Mouse (Mus musculus) myocyte (in vitro differentiated cells): ENCODE measurements around the gene Zmym6. TPM values are rescaled to one million over a fixed set of nuclear protein-coding genes. Genes with fewer than 3 reads are reported as not detected.

Experiments used
- H3K27me3 ChIP-seq: one replicate; pipeline ENCODE4 v1.6.1; 2011; ENCODE audit not compliant: control insufficient read depth, insufficient read depth, insufficient read length
- H3K36me3 ChIP-seq: one replicate; pipeline ENCODE4 v1.6.1; 2011; ENCODE audit not compliant: control insufficient read depth, insufficient read depth
- H3K4me2 ChIP-seq: one replicate; pipeline ENCODE4 v1.6.1; 2011; ENCODE audit warnings: low read depth, control low read depth
- H3K4me3 ChIP-seq: one replicate; pipeline ENCODE4 v1.5.1; 2011; ENCODE audit warnings: mild to moderate bottlenecking, control low read depth, moderate library complexity
- H3K79me2 ChIP-seq: one replicate; pipeline ENCODE4 v1.6.1; 2011; ENCODE audit not compliant: control insufficient read depth, insufficient read depth
- H3ac ChIP-seq: one replicate; pipeline ENCODE4 v1.6.1; 2011; ENCODE audit not compliant: control insufficient read depth, insufficient read length
- CEBPB ChIP-seq: IDR thresholded peaks from 2 replicates; pipeline ENCODE4 v1.6.1; 2011; ENCODE audit warnings: mild to moderate bottlenecking, moderate library complexity; ENCODE audit not compliant: poor library complexity, insufficient read depth, severe bottlenecking
- E2F4 ChIP-seq: IDR thresholded peaks from one replicate; pipeline ENCODE4 v1.6.1; 2011; ENCODE audit warnings: mild to moderate bottlenecking, control low read depth, moderate library complexity; ENCODE audit not compliant: insufficient read depth
- MAX ChIP-seq: IDR thresholded peaks from one replicate; pipeline ENCODE4 v1.6.1; 2011; ENCODE audit warnings: low read depth, mild to moderate bottlenecking, control low read depth
- MYOD1 ChIP-seq, 3 experiments: IDR thresholded peaks; one replicate each; pipeline ENCODE4 v1.6.1; 2011; ENCODE audit warnings: control low read depth in 2 of 3, low read depth in 2 of 3, mild to moderate bottlenecking in 2 of 3, moderate library complexity in 1 of 3; ENCODE audit not compliant: insufficient read length in 2 of 3, control insufficient read depth in 1 of 3
- MYOG ChIP-seq, 3 experiments: IDR thresholded peaks; one replicate each; pipeline ENCODE4 v1.6.1; 2011; ENCODE audit warnings: control low read depth in 2 of 3, low read depth in 2 of 3, mild to moderate bottlenecking in 2 of 3; ENCODE audit not compliant: insufficient read length in 2 of 3, control insufficient read depth in 1 of 3, insufficient read depth in 1 of 3
- POLR2A ChIP-seq: IDR thresholded peaks from one replicate; pipeline ENCODE4 v1.6.1; 2011; ENCODE audit warnings: low read depth, mild to moderate bottlenecking, control low read depth, moderate library complexity; ENCODE audit not compliant: insufficient read length
- POLR2AphosphoS2 ChIP-seq: IDR thresholded peaks from one replicate; pipeline ENCODE4 v1.6.1; 2011; ENCODE audit warnings: low read depth, control low read depth; ENCODE audit not compliant: insufficient read length
- REST ChIP-seq: IDR thresholded peaks from one replicate; pipeline ENCODE4 v1.6.1; 2011; ENCODE audit warnings: mild to moderate bottlenecking, control low read depth, moderate library complexity; ENCODE audit not compliant: insufficient read depth, insufficient read length
- SRF ChIP-seq: IDR thresholded peaks from one replicate; pipeline ENCODE4 v1.6.1; 2011; ENCODE audit warnings: low read depth; ENCODE audit not compliant: control insufficient read depth, insufficient read length
- TCF12 ChIP-seq: IDR thresholded peaks from one replicate; pipeline ENCODE4 v1.6.1; 2011; ENCODE audit warnings: mild to moderate bottlenecking, control low read depth; ENCODE audit not compliant: poor library complexity, insufficient read depth, severe bottlenecking
- TCF3 ChIP-seq: IDR thresholded peaks from one replicate; pipeline ENCODE4 v1.6.1; 2011; ENCODE audit warnings: low read depth, control low read depth; ENCODE audit not compliant: insufficient read length
- USF1 ChIP-seq: IDR thresholded peaks from one replicate; pipeline ENCODE4 v1.6.1; 2011; ENCODE audit warnings: low read depth, mild to moderate bottlenecking, control low read depth, moderate library complexity
- polyA plus RNA-seq: library from polyadenylated mRNA; unstranded; fragments of >200 nt; fragmentation: generic; extraction: Trizol; gene quantifications from one replicate; pipeline ENCODE4 v1.2.1, GENCODE M21; 2012; ENCODE audit warnings: missing spikeins

Zmym6 gene
- polyA plus RNA-seq, 1 experiment, result not detected

DNA sequence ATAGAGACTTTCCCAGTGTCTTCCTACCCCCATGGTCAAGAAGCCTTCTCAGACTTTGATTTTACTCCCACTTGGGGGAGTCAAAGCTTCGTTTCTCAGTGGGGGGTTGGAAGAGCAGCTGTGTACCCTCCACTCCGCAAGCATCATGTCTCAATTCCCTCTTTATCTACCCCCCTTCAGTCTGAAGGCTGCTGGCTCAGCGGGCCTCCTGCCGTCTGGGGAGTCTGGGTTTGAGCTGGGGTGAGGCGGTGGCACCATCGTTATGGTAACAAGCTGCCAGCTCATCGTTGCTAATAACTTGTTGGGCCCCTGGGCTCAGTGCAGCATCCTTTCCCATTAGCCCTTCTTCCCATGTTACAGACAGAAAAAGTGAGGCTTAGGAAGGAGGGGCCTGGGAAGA is 94.9 kb downstream of the Zmym6 start:
- peaks cover 21% of the 10 kb centered on the region for H3K27me3 ChIP-seq
- H3K4me3 ChIP-seq, result no peak overlapping the region
- no peak overlapping the region for H3K4me2 ChIP-seq
- TF ChIP-seq CEBPB (no peak), REST (no peak), MYOD1 (IDR thresholded peaks at IDR 0.05; ENCODE audit: control insufficient read depth in 1 of 3, insufficient read length in 2 of 3, low read depth in 2 of 3) (no peak), USF1 (no peak), TCF12 (no peak), SRF (no peak), E2F4 (no peak), POLR2A (no peak), POLR2AphosphoS2 (no peak), TCF3 (no peak), MYOG (IDR thresholded peaks at IDR 0.05; ENCODE audit: control insufficient read depth in 1 of 3, insufficient read depth in 1 of 3, insufficient read length in 2 of 3, low read depth in 2 of 3) (no peak), MAX (no peak)
- no peak overlapping the region for H3ac ChIP-seq
- no peaks in the 10 kb centered on the region for H3K79me2 ChIP-seq
- no peaks in the 10 kb centered on the region for H3K36me3 ChIP-seq

DNA sequence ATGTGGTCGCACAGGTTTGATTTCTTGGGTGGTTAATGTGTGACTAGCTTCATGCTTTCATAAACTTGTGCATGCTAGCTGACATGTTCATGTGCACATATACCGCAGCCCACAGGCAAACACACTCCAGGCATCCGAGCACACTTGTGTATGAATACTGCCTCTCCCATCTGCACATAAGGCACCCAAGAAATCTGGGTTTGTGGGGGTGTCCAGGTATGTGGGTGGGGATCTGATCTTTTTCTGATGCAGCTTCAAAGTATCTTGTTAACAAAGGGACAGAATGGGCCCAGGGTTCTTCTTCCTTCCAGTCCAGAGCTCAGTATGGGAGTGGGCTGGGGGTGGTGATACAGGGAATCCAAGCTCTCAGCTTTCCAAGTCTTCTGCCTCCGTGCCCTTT is 95.4 kb downstream of the Zmym6 start:
- H3ac ChIP-seq, result no peak overlapping the region
- no peak overlapping the region for H3K4me2 ChIP-seq
- no peak for TF ChIP-seq TCF12
- H3K4me3 ChIP-seq, result no peak overlapping the region
- H3K36me3 ChIP-seq, result no peaks in the 10 kb centered on the region
- peaks cover 21% of the 10 kb centered on the region for H3K27me3 ChIP-seq
- H3K79me2 ChIP-seq, result no peaks in the 10 kb centered on the region

GRCm38 (mm10) chr4:127173461-127173860 is 96.3 kb downstream of the Zmym6 start:
- H3K4me2 ChIP-seq, result no peak overlapping the region
- H3K36me3 ChIP-seq, result no peaks in the 10 kb centered on the region
- TF ChIP-seq POLR2AphosphoS2, result no peak
- TF ChIP-seq REST, result peak; percentile 83
- no peak overlapping the region for H3ac ChIP-seq
- no peaks in the 10 kb centered on the region for H3K79me2 ChIP-seq
- H3K27me3 ChIP-seq, result peaks cover 15% of the 10 kb centered on the region
- no peak overlapping the region for H3K4me3 ChIP-seq

Other genes with a start within 250 kb of the Zmym6 start
- 6.7 TPM for gene Zmym4, start 109.2 kb upstream of the Zmym6 start, polyA plus RNA-seq
- gene Sfpq, start 56.1 kb upstream of the Zmym6 start, polyA plus RNA-seq, result 87.5 TPM
- gene Zmym1, start 16.2 kb upstream of the Zmym6 start, polyA plus RNA-seq, result 1.6 TPM
- 0.14 TPM for gene Tmem35b, start 46.3 kb downstream of the Zmym6 start, polyA plus RNA-seq
- gene Dlgap3, start 91.8 kb downstream of the Zmym6 start, polyA plus RNA-seq, result not detected
- gene Smim12, start 166.4 kb downstream of the Zmym6 start, polyA plus RNA-seq, result 64.4 TPM
- 0.19 TPM for gene Gja4, start 236.7 kb downstream of the Zmym6 start, polyA plus RNA-seq